Mouse (Mus musculus): ENCODE results near the gene Rps26. TPM values are rescaled to one million over a fixed set of nuclear protein-coding genes. Genes with fewer than 3 reads are reported as not detected.
"Not testable (repeated sequence)": the region's sequence is repeated elsewhere in the genome, so short reads cannot be mapped to it uniquely, and the experiment has no call there.

Gene Rps26
- total RNA-seq, 2 experiments from 2014 or later, result 245 to 252 TPM

DNA sequence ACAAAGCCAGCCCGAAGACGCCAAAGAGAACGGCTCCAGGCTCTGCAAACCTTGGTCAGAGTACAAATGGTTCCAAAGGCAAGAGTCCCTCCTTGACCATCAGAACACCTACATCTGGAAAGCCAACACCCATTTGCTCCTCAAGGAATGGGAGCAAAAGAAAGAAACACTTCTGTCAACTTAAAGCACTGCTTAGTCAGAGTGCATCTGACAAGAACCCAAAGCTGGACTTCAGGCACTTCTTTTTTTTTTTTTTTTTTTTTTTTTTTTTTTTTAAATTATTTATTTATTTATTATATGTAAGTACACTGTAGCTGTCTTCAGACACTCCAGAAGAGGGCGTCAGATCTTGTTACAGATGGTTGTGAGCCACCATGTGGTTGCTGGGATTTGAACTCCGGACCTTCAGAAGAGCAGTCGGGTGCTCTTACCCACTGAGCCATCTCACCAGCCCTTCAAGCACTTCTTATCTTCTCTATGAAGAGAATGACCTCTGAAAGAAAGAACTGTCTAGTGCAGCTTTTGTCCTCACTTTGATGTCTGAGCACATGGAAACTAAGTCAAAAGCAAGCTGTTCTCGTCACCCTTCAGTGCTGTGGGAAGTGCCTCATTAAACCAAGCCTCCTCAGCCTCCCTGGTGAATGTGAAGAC lies 10.6 kb downstream of the Rps26 start:
- DNase-seq (ENCODE audit: low spot score in 2 of 2); intact Hi-C loops (cut with DNase I): not testable (repeated sequence)

DNA sequence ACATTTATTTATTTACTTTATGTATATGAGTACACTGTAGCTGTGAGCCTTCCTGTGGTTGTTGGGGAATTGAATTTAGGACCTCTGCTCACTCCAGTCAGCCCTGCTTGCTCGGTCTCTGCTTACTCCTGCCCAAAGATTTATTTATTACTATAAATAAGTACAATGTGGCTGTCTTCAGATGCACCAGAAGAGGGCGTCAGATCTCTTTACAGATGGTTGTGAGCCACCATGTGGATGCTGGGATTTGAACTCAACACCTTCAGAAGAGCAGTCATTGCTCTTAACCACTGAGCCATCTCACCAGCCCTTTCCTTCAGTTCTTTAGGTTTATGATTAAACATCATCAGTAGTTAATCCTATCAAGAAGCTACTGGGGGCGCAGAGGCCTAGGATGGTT lies 11.6 kb downstream of the Rps26 start:
- intact Hi-C loops (cut with DNase I), result loop anchor here (5.0 kb wide), 1 partner anchor 48 kb away; the partner anchor contains the start of gene Pa2g4

DNA sequence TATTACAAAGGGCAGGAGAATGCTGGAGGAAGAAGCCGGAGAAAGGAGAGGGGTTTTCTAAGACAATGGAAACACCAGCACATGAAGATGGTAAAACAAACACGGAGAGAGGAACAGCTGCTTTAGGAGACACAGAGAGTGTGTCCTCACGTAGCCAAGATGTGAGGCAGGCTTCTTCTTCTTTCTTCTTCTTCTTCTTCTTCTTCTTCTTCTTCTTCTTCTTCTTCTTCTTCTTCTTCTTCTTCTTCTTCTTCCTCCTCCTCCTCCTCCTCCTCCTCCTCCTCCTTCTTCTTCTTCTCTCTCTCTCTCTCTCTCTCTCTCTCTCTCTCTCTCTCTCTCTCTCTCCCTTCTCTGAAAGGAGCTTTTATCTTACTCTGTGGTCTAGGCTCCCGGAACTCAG lies 12.7 kb downstream of the Rps26 start:
- DNase-seq (ENCODE audit: low spot score in 2 of 2), result not testable (repeated sequence)
- intact Hi-C loops (cut with DNase I), result loop anchor here (5.0 kb wide), 1 partner anchor 47 kb away; the partner anchor contains the start of gene Pa2g4

More for the DNA sequence above, 11.6 kb downstream of the Rps26 start:
- no peak for DNase-seq (ENCODE audit: low spot score in 2 of 2)

DNA sequence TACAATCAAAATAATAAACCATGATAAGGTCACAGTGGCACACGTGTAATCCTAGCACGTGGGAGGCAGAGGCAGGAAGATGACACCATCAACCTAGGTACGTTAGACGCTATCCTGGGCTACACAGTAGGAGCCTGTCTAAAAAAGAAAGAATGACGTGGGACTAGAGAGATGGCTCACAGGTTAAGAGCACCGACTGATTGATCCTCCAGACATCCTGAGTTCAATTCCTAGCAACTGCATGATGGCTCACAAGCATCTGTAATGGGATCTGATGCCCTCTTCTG lies 13.4 kb downstream of the Rps26 start:
- no peak for DNase-seq (ENCODE audit: low spot score in 2 of 2)
- intact Hi-C loops (cut with DNase I), result loop anchor here (5.0 kb wide), 1 partner anchor 46 kb away; the partner anchor contains the start of gene Pa2g4

DNA sequence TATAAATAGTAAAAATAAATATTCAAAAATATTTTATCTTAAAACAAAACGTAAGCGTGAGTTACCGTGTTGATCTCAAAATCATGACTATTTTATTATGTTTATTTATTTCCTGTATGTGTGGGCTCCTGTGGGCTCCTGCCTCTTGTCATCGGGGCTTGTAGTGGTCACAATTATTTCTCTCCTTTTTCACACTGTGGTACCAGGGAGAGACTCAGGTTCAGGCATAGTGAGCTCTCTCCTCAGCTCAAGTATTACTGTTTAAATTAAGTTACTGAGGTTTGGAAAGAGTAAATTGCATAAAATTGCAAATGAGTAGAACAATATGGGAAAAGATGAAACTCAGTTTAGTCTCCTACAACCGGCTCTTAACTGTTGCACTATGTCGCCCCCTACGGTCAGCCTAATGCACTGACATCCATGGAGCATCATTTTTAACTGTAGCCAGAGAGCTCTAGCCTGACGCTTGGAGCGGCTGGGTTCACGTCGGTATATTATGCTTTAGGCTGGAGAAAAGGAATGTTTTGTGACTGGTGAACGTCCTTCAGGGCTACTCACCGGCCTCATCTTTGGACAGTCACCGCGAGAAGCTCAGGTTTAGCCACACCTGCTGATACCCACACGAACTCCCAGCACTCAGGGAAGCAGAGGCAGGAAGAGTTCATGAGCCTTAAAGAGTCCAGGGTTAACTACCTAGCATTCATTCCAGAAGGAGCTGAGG lies 14.0 kb downstream of the Rps26 start:
- DNase-seq (ENCODE audit: low spot score in 2 of 2), result peak; percentile 72
- intact Hi-C loops (cut with DNase I), result loop anchor here (5.0 kb wide), 1 partner anchor 45 kb away; the partner anchor contains the start of gene Pa2g4

DNA sequence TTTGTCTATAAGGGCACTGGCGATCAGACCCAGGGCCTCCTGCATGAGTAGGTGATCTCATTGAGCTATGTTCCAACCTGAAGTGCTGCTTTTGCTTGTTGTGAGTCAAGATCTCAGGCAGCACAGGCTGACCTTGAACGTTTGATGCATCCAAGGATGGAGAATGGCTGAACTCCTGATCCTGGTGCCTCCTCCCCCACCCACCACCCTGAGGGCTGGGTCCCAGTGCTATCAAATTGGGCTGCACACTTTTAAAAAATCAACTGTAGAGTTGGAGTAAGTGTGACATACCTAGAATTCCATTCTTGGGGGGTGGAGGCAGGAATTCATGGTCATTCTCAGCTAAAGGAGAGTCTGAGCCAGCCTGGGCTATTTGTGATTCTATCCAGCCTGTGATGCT lies 20.1 kb downstream of the Rps26 start:
- intact Hi-C loops (cut with DNase I), result no loop called here
- no peak for DNase-seq (ENCODE audit: low spot score in 2 of 2)

DNA sequence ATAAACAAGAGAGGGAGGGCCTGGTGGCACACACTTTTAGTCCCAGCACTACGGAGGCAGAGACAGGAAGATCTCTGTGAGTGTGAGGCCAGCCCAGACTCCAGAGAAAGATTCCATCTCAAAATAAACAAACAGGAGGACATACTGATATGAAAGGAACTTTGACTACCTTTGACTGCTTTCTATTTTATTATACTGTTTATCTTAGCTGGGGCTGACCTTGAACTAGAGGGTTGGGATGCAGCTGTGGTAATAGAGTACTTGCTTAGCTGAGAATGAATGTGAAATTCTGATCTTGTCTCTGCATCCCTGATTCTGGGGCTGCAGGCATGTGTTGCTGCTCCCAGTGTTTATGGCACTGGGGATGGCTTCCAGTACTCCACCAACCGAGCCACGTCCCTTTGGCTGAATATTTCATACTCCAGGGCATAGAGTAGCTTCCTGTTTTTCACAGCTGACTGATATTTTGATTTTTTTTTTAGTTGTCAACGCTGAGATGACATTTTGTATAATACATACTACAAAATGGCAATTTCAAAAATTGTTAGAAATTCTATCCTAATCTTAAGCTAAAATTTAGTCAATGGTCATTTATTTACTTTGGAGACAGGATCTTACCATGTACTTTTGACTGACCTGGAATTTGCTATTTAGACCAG lies 23.9 kb downstream of the Rps26 start:
- DNase-seq (ENCODE audit: low spot score in 2 of 2), result no peak
- intact Hi-C loops (cut with DNase I), result no loop called here

DNA sequence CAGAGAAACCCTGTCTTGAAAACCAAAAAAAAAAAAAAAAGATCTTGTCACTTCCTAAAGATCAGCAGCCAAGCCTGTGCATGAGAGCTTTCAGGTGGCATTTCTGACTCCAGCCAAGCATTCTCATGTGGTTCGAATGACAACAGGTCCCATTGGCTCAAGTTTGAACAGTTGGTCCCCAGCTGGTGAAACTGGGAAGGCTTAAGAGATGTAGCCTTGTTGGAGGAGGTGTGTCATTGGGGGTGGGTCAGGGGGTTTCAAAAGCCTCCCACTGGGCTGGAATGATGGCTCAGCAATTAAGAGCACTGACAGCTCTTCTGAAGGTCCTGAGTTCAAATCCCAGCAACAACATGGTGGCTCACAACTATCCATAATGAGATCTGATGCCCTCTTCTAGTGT lies 25.0 kb downstream of the Rps26 start:
- intact Hi-C loops (cut with DNase I), result no loop called here

DNA sequence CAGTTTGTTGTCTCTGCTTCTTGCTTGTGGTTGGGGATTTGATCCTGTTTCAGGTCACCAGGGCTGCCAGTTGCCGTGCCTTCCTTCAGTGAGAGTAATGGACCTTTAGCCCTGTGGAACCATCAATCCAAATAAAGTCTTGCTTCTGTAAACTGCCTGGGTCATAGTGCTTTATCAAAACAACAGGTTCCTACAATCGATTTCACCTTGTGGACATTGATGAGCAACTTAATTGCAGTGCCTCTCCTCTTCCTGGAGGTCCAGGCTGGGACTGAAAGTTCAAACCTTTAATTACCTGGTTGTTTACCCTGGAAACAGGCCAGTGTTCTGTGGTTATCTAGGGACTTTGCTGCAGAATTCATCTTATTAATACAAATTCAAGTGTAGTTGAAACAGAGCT lies 28.1 kb downstream of the Rps26 start:
- intact Hi-C loops (cut with DNase I), result no loop called here
- no peak for DNase-seq (ENCODE audit: low spot score in 2 of 2)

More for the DNA sequence above, 25.0 kb downstream of the Rps26 start:
- DNase-seq (ENCODE audit: low spot score in 2 of 2), result no peak

DNA sequence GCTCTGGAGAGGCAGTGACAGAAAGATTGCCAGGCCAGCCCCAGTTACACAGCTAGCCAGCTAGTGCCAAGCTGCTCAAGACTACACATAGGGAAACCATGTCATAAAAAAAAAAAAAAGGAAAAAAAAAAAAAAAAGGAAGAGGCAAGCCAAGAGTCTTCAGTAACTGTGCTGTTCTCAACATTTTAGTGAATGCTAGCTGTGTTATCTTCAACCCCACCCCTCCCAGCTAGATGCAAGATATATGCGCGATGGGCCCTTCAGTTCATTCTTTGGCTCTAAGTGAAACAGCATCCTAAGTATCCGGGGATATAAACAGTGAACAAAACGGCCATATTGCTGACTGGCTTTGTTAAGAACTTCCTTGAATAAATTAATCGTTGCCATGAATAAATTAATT lies 33.8 kb downstream of the Rps26 start:
- intact Hi-C loops (cut with DNase I), result no loop called here

DNA sequence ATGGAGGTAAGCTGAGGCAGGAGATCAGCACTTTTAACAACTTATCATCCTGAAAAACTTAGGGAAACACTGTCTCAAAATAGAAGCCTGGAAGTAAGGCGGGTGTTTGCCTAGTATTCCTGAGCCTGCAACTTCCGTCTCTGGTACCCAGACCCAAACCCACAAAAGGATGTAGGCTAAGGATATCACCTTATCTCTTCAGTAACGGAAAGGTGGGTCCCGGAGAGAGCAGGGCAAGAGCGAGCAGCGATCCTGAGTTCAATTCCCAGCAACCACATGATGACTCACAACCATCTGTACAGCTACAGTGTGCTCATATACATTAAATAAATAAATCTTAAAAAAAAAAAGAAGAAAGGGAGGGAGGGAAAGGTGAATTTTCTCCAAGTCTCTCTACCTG lies 35.1 kb downstream of the Rps26 start:
- intact Hi-C loops (cut with DNase I), result no loop called here
- DNase-seq (ENCODE audit: low spot score in 2 of 2), result no peak

More for the DNA sequence above, 33.8 kb downstream of the Rps26 start:
- no peak for DNase-seq (ENCODE audit: low spot score in 2 of 2)

DNA sequence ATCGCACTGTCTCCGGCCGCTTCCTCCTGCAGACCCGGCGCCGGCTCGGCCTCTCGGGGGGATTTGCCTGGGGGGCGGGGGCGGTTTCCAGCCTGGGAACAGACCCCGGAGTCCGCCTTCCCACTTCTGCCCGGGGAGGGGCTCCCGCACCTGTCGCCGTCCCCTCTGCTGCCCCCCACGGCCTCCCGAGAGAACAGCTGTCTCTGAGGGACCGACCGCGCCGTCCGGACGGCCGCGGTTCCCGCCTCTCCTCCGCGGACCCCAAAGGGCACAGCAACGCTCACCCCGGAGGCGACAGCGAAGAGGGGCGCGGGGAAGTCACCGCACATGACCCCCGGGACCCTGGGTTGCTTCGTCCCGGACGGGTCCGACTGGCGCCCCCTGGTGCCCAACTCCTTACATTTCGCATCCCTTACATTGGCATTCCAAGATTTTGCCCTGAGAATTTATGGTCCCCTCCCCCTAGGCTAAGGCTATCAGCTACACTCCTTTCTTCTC lies 36.3 kb downstream of the Rps26 start:
- DNase-seq (ENCODE audit: low spot score in 2 of 2), result peak; percentile 28 to 30
- intact Hi-C loops (cut with DNase I), result no loop called here

DNA sequence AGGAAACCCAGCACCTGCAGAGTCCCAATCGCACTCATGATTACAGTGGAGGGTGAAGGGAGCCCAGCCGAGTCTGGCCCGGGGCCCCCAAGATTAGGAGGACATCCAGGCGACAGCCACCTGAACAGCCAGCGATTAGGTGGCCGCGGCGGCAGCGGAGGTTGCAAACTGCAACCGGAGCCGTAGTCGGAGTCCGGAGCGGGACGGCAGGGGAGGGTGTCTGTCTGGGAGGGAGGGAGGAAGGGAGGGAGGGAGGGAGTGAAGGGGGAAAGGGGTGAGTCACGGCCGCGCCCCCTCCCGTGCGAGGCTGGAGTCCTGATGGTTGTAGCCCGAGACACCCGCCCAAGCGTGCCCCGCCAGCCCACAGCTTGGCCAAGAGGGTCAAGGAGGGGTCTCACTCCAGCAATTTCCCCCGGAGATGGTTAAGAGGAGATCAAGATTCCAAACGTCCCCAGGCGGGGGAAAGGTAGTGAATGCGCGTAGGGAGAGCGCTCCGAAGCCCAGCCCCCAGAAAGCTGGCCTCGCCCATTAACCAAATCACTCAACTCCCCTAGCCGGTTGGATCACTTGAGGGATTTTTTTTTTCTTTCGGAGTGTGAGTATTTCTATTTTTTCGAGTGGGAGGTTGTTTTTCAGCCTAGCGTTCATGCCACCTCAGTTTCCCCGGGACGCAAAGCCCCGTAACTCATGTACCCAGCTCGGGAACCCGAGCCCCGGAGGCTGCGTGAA lies 36.9 kb downstream of the Rps26 start, which contains the start of gene Erbb3:
Gene Erbb3 (minus strand): TSS at position 189 of the 729 bp plus-strand sequence.
- intact Hi-C loops (cut with DNase I), result no loop called here
- peak in 1 of 2 experiments; percentile 14 for DNase-seq (ENCODE audit: low spot score in 2 of 2)

DNA sequence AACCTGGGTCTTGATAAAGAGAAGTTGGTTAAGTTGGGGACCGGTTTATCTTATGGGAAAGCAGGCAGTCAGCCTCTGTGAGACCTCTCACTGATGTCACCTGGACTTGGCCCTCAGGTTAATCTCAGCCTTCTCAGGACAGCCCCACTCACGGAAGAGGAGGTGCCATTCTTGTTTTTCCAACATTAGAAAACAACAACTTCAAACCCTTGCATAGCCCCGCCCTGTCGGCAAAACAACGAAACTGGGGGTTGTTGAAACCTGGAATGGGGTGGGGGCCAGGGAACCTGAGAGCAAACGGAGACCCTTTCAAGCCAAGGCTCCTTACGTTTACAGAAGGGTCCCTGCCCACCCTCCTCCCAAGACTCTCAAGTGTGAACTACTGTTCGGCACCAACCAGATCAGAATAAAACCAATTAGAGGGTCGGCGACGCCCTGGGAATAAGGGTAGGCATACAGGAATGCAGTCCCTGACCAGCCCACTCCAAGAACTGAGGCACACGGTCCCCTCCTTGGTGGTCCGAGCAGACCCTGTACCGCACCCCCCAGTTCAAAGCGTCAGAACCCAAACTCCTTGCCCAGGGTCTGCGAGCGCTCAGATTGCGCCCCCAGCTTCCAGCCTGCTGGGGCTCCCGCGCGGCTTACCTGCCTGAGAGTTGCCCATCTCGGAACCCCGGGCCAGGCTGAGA lies 37.6 kb downstream of the Rps26 start:
- DNase-seq (ENCODE audit: low spot score in 2 of 2), result no peak
- intact Hi-C loops (cut with DNase I), result no loop called here

DNA sequence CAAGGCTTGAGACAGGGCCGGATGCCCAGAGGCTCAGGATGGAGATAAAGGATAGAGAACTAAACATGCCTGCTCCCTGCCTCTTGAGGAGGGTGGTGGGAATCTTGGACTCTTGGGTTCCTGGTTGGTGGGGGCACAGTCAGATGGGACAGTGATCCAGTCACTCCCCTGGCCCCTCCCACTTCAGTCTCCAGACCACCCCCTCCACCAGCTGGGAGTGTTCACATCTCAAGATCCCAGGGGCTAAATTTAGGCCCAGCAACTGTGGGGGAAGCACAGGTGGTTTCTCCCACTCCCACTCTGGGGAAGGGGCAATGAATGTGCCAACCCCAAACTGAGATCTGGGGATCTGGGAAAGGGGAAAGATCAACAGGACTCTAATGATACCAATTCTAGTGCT lies 38.4 kb downstream of the Rps26 start:
- DNase-seq (ENCODE audit: low spot score in 2 of 2), result no peak
- intact Hi-C loops (cut with DNase I), result no loop called here

DNA sequence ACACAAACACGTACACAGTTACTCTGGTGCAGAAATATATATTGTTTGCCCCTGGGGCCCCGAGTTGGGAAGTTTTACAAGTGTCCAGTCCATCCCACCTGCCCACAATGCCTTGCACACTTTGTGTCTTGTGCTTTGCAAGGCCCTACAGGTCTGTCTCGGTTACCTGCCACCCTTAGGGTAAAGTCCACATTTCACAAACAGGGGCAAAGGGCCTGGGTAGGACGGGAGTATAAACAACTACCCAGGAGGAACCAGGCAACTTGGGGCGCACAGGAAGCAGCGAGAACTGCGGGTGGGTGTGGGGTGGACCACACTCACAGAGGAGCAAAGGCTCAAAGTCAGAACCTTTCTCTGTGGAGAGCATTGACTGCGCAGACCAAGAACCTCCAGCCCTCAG lies 38.9 kb downstream of the Rps26 start:
- intact Hi-C loops (cut with DNase I), result no loop called here
- DNase-seq (ENCODE audit: low spot score in 2 of 2), result no peak

DNA sequence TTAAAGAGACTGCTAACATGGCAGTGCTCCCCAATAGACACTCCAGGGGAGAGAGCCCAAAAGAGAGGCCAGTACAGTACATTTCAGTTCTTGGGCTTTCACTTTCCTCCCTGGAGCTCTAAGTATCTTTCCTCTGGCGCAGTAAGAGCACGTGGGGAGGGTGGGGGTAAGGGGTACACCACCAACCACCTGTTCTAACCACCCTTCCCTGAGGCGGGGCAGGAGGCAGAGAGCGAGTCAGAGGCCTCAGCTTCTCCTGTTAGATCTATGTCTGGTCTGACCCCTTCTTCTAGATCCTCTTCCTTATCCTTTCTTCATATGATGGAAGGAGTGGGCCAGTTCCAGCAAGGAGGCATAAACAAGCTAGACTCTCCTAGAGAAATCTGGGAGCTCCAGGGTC lies 39.4 kb downstream of the Rps26 start:
- no peak for DNase-seq (ENCODE audit: low spot score in 2 of 2)
- intact Hi-C loops (cut with DNase I), result no loop called here

DNA sequence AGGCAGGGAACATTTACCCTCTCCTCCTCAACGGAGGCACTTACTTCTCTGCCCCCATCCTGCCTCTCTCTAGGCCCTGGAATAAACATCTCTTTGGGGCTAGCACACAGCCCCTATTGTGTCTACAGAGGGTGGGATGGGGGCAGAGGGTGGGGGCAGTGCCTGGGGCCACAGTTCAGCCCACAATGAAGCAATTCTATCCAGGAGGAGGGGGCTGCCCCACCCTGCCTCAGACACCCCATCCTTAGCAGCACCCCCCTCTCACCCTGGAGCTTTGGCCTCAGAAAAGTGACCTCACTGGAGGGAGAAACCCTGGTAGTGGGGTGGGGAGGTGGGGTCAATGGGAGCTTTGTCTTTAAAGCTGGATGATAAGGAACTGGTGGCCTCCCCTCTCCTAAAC lies 40.0 kb downstream of the Rps26 start:
- DNase-seq (ENCODE audit: low spot score in 2 of 2), result no peak
- intact Hi-C loops (cut with DNase I), result no loop called here

DNA sequence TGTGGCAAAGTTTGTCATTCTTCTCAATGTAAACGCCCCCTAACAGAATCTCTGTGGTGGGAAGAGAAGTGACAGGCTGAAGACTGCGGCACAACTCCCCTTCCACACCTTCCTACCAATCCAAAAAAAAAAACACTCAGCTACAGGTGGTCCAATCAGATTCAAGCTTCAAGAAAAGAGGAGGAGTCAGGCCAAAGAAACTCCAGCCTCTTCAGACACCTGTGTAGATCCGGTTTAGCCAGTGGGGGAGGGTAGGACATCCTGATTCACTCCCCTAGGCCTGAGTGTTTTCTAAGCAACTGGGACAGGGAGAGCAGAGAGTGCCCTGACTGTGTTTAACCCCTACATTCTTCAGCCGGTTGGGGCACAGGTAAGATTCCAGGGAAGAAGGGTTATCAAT lies 42.2 kb downstream of the Rps26 start:
- no peak for DNase-seq (ENCODE audit: low spot score in 2 of 2)
- intact Hi-C loops (cut with DNase I), result no loop called here
